Mouse (Mus musculus): Measurements from ENCODE around the gene Aldh1b1.

Gene Aldh1b1

GRCm38 (mm10) chr4:45785959-45786358, 12.9 kb upstream of the Aldh1b1 start:
- DNase-seq (ENCODE audit: low spot score): no peak

- no peak for DNase-seq (ENCODE audit: low spot score)
These were observed 12.1 kb upstream of the Aldh1b1 start for GRCm38 (mm10) chr4:45786674-45787073.

- DNase-seq (ENCODE audit: low spot score): no peak
These were observed 10.3 kb upstream of the Aldh1b1 start for GRCm38 (mm10) chr4:45788446-45789081.

GRCm38 (mm10) chr4:45789263-45789958, 9.4 kb upstream of the Aldh1b1 start:
- no peak for DNase-seq (ENCODE audit: low spot score)

- DNase-seq (ENCODE audit: low spot score): no peak
These were observed 8.8 kb upstream of the Aldh1b1 start for GRCm38 (mm10) chr4:45790018-45790417.

GRCm38 (mm10) chr4:45795191-45795811, 3.5 kb upstream of the Aldh1b1 start:
- DNase-seq (ENCODE audit: low spot score): no peak

- no peak for DNase-seq (ENCODE audit: low spot score)
These were observed 2.1 kb upstream of the Aldh1b1 start for GRCm38 (mm10) chr4:45796760-45797159.

GRCm38 (mm10) chr4:45799956-45800537, 1.2 kb downstream of the Aldh1b1 start:
- DNase-seq (ENCODE audit: low spot score): no peak

GRCm38 (mm10) chr4:45802900-45803299, 4.1 kb downstream of the Aldh1b1 start:
- no peak for DNase-seq (ENCODE audit: low spot score)

- no peak for DNase-seq (ENCODE audit: low spot score)
These were observed 9.2 kb downstream of the Aldh1b1 start for GRCm38 (mm10) chr4:45808034-45808433.

GRCm38 (mm10) chr4:45811250-45811649, 12.4 kb downstream of the Aldh1b1 start:
- DNase-seq (ENCODE audit: low spot score): no peak

GRCm38 (mm10) chr4:45815542-45815941, 16.7 kb downstream of the Aldh1b1 start:
- DNase-seq (ENCODE audit: low spot score): no peak

- DNase-seq (ENCODE audit: low spot score): no peak
These were observed 20.0 kb downstream of the Aldh1b1 start for GRCm38 (mm10) chr4:45818814-45819207.

- DNase-seq (ENCODE audit: low spot score): no peak
These were observed 20.5 kb downstream of the Aldh1b1 start for GRCm38 (mm10) chr4:45819208-45819931.

GRCm38 (mm10) chr4:45820074-45820830, 21.4 kb downstream of the Aldh1b1 start:
- DNase-seq (ENCODE audit: low spot score): peak; percentile 38

GRCm38 (mm10) chr4:45821995-45822394, 23.2 kb downstream of the Aldh1b1 start:
- no peak for DNase-seq (ENCODE audit: low spot score)

GRCm38 (mm10) chr4:45822781-45823575, 24.2 kb downstream of the Aldh1b1 start:
- no peak for DNase-seq (ENCODE audit: low spot score)

- no peak for DNase-seq (ENCODE audit: low spot score)
These were observed 25.4 kb downstream of the Aldh1b1 start for GRCm38 (mm10) chr4:45824049-45824760.

GRCm38 (mm10) chr4:45824761-45825556, 26.1 kb downstream of the Aldh1b1 start:
- DNase-seq (ENCODE audit: low spot score): no peak
